Mouse (Mus musculus) right cerebral cortex, adult 2 months (tissue): ENCODE results near the gene Ell2.

Source experiments
- DNase-seq, 2 experiments: peaks; one replicate each; pipeline ENCODE4 v3.0.0; 2021 to 2022; ENCODE audit warnings: low spot score in 2 of 2

Gene Ell2

GRCm38 (mm10) chr13:75817183-75817582 lies 110.6 kb downstream of the Ell2 start:
- DNase-seq, result no peak

GRCm38 (mm10) chr13:75818486-75818885 lies 111.9 kb downstream of the Ell2 start:
- no peak for DNase-seq

- DNase-seq, result no peak
Measured at GRCm38 (mm10) chr13:75818945-75819706, 112.6 kb downstream of the Ell2 start.

DNA sequence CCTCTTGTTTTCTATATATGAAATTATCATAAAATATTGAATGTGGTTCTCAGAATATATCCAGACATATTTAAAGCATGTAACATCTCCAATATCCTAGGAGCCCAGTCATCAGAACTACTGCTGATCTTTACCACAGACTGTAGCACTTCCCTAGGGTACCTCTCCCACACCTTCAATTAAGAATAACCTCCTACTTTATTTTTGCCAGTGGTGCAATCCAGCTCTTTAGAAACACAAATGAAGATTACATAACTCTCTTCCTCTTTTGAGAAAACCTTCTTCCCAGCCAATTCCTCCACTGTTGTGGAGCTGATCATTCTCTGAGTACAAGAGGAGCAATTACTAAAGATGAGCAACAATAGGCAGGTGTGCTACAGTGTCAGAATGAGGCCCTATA lies 113.3 kb downstream of the Ell2 start:
- no peak for DNase-seq
